Mouse (Mus musculus) brain, embryonic 14.5 days (tissue): ENCODE results near the gene Fmc1. TPM values are rescaled to one million over a fixed set of nuclear protein-coding genes. Genes with fewer than 3 reads are reported as not detected.
A peak's percentile ranks its signal among the peaks of the same experiment; 100 is the strongest.
"Not testable (repeated sequence)": the region's sequence is repeated elsewhere in the genome, so short reads cannot be mapped to it uniquely, and the experiment has no call there.

Experiments used
- DNase-seq: peaks from one replicate; pipeline ENCODE4 v3.0.0-alpha.2; 2011; ENCODE audit warnings: low read depth
- CTCF ChIP-seq: fragments of 200-500 bp; IDR thresholded peaks from 2 replicates; pipeline ENCODE4 v1.5.1; 2012; ENCODE audit warnings: inconsistent platforms, mild to moderate bottlenecking, moderate library complexity, borderline replicate concordance; ENCODE audit not compliant: insufficient read depth, insufficient read length; ENCODE audit errors: extremely low read depth
- POLR2A ChIP-seq: fragments of 200-500 bp; IDR thresholded peaks from 2 replicates; pipeline ENCODE4 v1.6.1; 2012; ENCODE audit warnings: mild to moderate bottlenecking, inconsistent platforms, borderline replicate concordance; ENCODE audit not compliant: poor library complexity, insufficient read depth, insufficient read length, severe bottlenecking; ENCODE audit errors: extremely low read depth
- polyA plus RNA-seq: library from polyadenylated mRNA; depleted of rRNA; stranded (reverse); fragments of >200 nt; gene quantifications from 2 replicates; pipeline ENCODE4 v1.2.3, GENCODE M21; 2012

The Fmc1 gene
- polyA plus RNA-seq, 1 experiment, result 135 TPM

- DNase-seq, result no peak
- no peak for TF ChIP-seq POLR2A
- TF ChIP-seq CTCF, result no peak
Observed at GRCm38 (mm10) chr6:38535366-38535690, 2.0 kb downstream of the Fmc1 start.

GRCm38 (mm10) chr6:38535788-38536187 is 2.5 kb downstream of the Fmc1 start:
- TF ChIP-seq POLR2A (no peak), CTCF (no peak)
- no peak for DNase-seq

- not testable (repeated sequence) for DNase-seq
Observed at GRCm38 (mm10) chr6:38544141-38544540, 10.8 kb downstream of the Fmc1 start.

- not testable (repeated sequence) for DNase-seq
Observed at GRCm38 (mm10) chr6:38547005-38547404, 13.7 kb downstream of the Fmc1 start.

GRCm38 (mm10) chr6:38547707-38548106 is 14.4 kb downstream of the Fmc1 start:
- DNase-seq, result no peak
- TF ChIP-seq POLR2A, result no peak
- no peak for TF ChIP-seq CTCF

- DNase-seq, result not testable (repeated sequence)
Observed at GRCm38 (mm10) chr6:38548595-38548994, 15.3 kb downstream of the Fmc1 start.

- DNase-seq, result not testable (repeated sequence)
Observed at GRCm38 (mm10) chr6:38549840-38550239, 16.5 kb downstream of the Fmc1 start.

- TF ChIP-seq CTCF, result no peak
- no peak for TF ChIP-seq POLR2A
- no peak for DNase-seq
Observed at GRCm38 (mm10) chr6:38550250-38551061, 17.2 kb downstream of the Fmc1 start.

- TF ChIP-seq POLR2A (peak; percentile 84), CTCF (no peak)
- peak; percentile 99 for DNase-seq
Observed at GRCm38 (mm10) chr6:38551062-38551988, 18.0 kb downstream of the Fmc1 start, which contains the start of gene Luc7l2. Gene Luc7l2 (plus strand): TSS chr6:38551334.

- DNase-seq, result peak; percentile 99
- TF ChIP-seq CTCF (no peak), POLR2A (0 out of 2 replicates have a peak, but pooled peaks have one; percentile 2)
Observed at GRCm38 (mm10) chr6:38551989-38552635, 18.8 kb downstream of the Fmc1 start.

- DNase-seq, result no peak
- TF ChIP-seq CTCF (no peak), POLR2A (no peak)
Observed at GRCm38 (mm10) chr6:38552636-38553000, 19.3 kb downstream of the Fmc1 start.

- no peak for DNase-seq
- no peak for TF ChIP-seq POLR2A
- no peak for TF ChIP-seq CTCF
Observed at GRCm38 (mm10) chr6:38576096-38576495, 42.8 kb downstream of the Fmc1 start.
